Mouse (Mus musculus): ENCODE data around the gene Btbd35f11. TPM values are rescaled to one million over a fixed set of nuclear protein-coding genes. Genes with fewer than 3 reads are reported as not detected.
"Not testable (repeated sequence)": the region's sequence is repeated elsewhere in the genome, so short reads cannot be mapped to it uniquely, and the experiment has no call there.

Gene Btbd35f11
- polyA plus RNA-seq (2015; fragmentation: Nextera tagmentation; extraction: Ambion mirVana): not detected in 2 replicates

- not testable (repeated sequence) for H3K27me3 ChIP-seq (replicated peaks; ENCODE audit: control insufficient read depth, insufficient read depth, low read length); H3K9me3 ChIP-seq (ENCODE audit: control insufficient read depth); H3K36me3 ChIP-seq (ENCODE audit: control insufficient read depth, insufficient read depth); H3K4me1 ChIP-seq (replicated peaks; ENCODE audit: control insufficient read depth, insufficient read depth, low read length); H3K27ac ChIP-seq (ENCODE audit: low read depth, low read length); ATAC-seq; H3K4me2 ChIP-seq (replicated peaks; ENCODE audit: low read depth); H3K4me3 ChIP-seq (ENCODE audit: low read depth, low read length); H3K9ac ChIP-seq (ENCODE audit: low read depth, low read length)
- WGBS: 38% methylated on average over 1 of the region's 3 CpGs
These were observed at the start of gene Btbd35f11 for GRCm38 (mm10) chrX:3443590-3443989. Gene Btbd35f11, minus strand, starts transcription at chrX:3443690.

GRCm38 (mm10) chrX:3409946-3410345, 33.5 kb downstream of the Btbd35f11 start:
- not testable (repeated sequence) for H3K27me3 ChIP-seq (replicated peaks; ENCODE audit: control insufficient read depth, insufficient read depth, low read length); H3K9ac ChIP-seq (ENCODE audit: low read depth, low read length); H3K4me1 ChIP-seq (replicated peaks; ENCODE audit: control insufficient read depth, insufficient read depth, low read length); H3K4me2 ChIP-seq (replicated peaks; ENCODE audit: low read depth); H3K36me3 ChIP-seq (ENCODE audit: control insufficient read depth, insufficient read depth); H3K27ac ChIP-seq (ENCODE audit: low read depth, low read length); ATAC-seq; H3K4me3 ChIP-seq (ENCODE audit: low read depth, low read length); H3K9me3 ChIP-seq (ENCODE audit: control insufficient read depth)
- WGBS: 89% methylated on average over 1 of the region's 2 CpGs

Other genes with a start within 250 kb of the Btbd35f11 start
- not detected in 2 replicates for gene Btbd35f24, start 247.9 kb downstream of the Btbd35f11 start, polyA plus RNA-seq (2015; fragmentation: Nextera tagmentation; extraction: Ambion mirVana)

Data from intestine, postnatal 0 days (tissue).